Mouse (Mus musculus) liver, adult 2 months (tissue): ENCODE data around the gene Sphk2. TPM values are rescaled to one million over a fixed set of nuclear protein-coding genes. Genes with fewer than 3 reads are reported as not detected.

Source experiments
- DNase-seq: peaks from one replicate; pipeline ENCODE4 v3.0.0-alpha.2; 2011; ENCODE audit warnings: low read depth, low spot score; ENCODE audit errors: extremely low read depth
- H3K27ac ChIP-seq: fragments of 200-500 bp; replicated peaks from 2 replicates; pipeline ENCODE4 v1.5.1; 2012; ENCODE audit warnings: low read depth, mild to moderate bottlenecking, control low read depth, inconsistent platforms, low read length; ENCODE audit not compliant: insufficient read depth
- H3K27me3 ChIP-seq: fragments of 200-500 bp; 2 replicates; pipeline ENCODE4 v1.6.1; 2012; ENCODE audit warnings: mild to moderate bottlenecking, moderate library complexity, low read length, inconsistent platforms; ENCODE audit not compliant: control insufficient read depth, insufficient read depth
- H3K36me3 ChIP-seq: fragments of 200-500 bp; 2 replicates; pipeline ENCODE4 v1.6.1; 2012; ENCODE audit warnings: low read length, inconsistent platforms; ENCODE audit not compliant: control insufficient read depth, insufficient read depth
- H3K4me1 ChIP-seq: fragments of 200-500 bp; 2 replicates; pipeline ENCODE4 v1.6.1; 2011; ENCODE audit warnings: low read length; ENCODE audit not compliant: control insufficient read depth, insufficient read depth
- H3K4me3 ChIP-seq: fragments of 200-500 bp; 2 replicates; pipeline ENCODE4 v1.5.1; 2011; ENCODE audit warnings: low read depth, mild to moderate bottlenecking, control low read depth, low read length, moderate library complexity; ENCODE audit not compliant: insufficient read depth
- H3K79me2 ChIP-seq: fragments of 200-500 bp; 2 replicates; pipeline ENCODE4 v1.6.1; 2012; ENCODE audit warnings: inconsistent platforms, mild to moderate bottlenecking, low read length, moderate library complexity; ENCODE audit not compliant: control insufficient read depth, insufficient read depth
- H3K9ac ChIP-seq: fragments of 200-500 bp; 2 replicates; pipeline ENCODE4 v1.6.1; 2012; ENCODE audit warnings: low read depth, mild to moderate bottlenecking, control low read depth, inconsistent platforms, low read length
- CTCF ChIP-seq: fragments of 200-500 bp; IDR thresholded peaks from 2 replicates; pipeline ENCODE4 v1.5.1; 2011; ENCODE audit warnings: low read depth, low read length, control low read depth
- POLR2A ChIP-seq: fragments of 200-500 bp; IDR thresholded peaks from 2 replicates; pipeline ENCODE4 v1.6.1; 2011; ENCODE audit warnings: low read length, control low read depth; ENCODE audit not compliant: insufficient read depth; ENCODE audit errors: extremely low read depth
- WGBS: fragments of 180-500 bp; shearing (Covaris S2); methylation state at CpG from one replicate; pipeline ENCODE4 v1.1.7; 2018; 5-methylcytosine and 5-hydroxymethylcytosine counted together
- polyA plus RNA-seq: library from polyadenylated mRNA; depleted of rRNA; stranded (reverse); fragments of >200 nt; gene quantifications from 2 replicates; pipeline ENCODE4 v1.2.3, GENCODE M21; 2012
- total RNA-seq: library from RNA; depleted of rRNA; stranded (reverse); fragments of >200 nt; gene quantifications from 2 replicates; pipeline ENCODE4 v1.2.3, GENCODE M21; 2014

The Sphk2 gene
- total and polyA plus RNA-seq, 2 experiments = 13.4 to 80.1 TPM

DNA sequence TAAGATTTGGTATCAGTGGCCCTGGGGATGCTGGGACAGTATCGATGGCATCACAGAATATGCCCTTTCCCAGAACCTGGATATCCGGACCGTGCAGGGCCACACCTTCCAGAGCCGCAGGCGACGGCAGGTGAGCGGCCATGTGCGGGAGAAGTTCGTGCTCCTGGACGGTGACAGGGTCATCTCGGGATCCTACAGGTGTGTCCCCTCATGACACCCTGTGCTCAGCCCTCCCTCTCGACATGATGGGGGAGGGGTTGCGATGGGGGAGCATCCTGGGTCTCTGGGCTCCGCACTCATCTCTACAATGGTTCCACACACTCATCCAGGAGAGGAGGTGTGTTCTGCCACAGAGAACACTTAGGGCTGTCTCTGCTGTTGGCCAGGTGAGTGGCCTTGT lies 6.0 kb upstream of the Sphk2 start:
- Histone ChIP-seq H3K79me2 (no peaks in the 10 kb centered on the region), H3K27ac (no peak overlapping the region), H3K9ac (no peak overlapping the region), H3K36me3 (peaks cover 7% of the 10 kb centered on the region), H3K4me1 (peaks cover 8% of the 10 kb centered on the region), H3K4me3 (no peak overlapping the region), H3K27me3 (no peaks in the 10 kb centered on the region)
- DNase-seq = no peak
- WGBS = 94% methylated on average over 14 of the region's 14 CpGs
- TF ChIP-seq CTCF (no peak), POLR2A (no peak)

DNA sequence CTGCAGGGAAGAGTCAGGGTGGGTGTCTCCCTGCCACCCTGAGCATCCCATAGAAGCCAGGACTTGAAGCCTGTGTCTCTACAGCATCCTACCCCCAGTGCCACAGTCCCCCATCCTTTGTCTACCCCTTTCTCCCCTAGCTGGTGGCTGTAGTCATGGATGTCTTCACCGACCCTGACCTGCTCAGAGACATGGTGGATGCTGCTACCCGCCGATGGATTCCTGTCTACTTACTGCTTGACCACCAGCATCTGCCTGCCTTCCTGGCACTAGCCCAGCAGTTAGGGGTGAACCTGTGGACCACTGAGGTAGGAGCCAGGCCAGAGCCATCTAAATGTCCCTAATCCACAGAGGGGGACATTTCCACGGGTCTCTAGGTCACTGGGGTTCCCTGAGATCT lies 5.5 kb upstream of the Sphk2 start:
- Histone ChIP-seq H3K9ac (no peak overlapping the region), H3K36me3 (peaks cover 7% of the 10 kb centered on the region)
- WGBS = 93% methylated on average over 4 of the region's 4 CpGs

DNA sequence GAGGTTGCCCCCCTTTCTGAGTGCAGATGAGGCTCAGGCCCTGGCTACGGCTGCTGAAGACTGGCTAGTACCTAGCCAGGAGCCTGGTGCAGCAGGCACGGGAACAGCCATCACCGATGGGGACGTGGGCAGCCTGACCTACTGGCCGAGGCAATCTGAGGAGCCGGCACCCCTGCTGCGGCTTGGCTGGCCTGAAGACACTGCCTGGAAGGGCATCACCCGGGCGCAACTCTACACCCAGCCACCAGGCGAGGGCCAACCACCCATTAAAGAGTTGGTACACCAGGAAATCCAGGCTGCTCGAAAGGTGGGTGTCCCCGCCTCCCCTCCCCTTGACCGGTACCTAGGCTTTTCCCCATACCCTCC lies 4.5 kb upstream of the Sphk2 start:
- Histone ChIP-seq H3K27ac (no peak overlapping the region), H3K4me1 (peaks cover 9% of the 10 kb centered on the region), H3K79me2 (peaks cover 5% of the 10 kb centered on the region; the same call in 1 of the 2 replicates), H3K4me3 (no peak overlapping the region), H3K27me3 (no peaks in the 10 kb centered on the region), H3K9ac (no peak overlapping the region), H3K36me3 (peaks cover 7% of the 10 kb centered on the region)
- 91% methylated on average over 13 of the region's 13 CpGs for whole genome bisulfite sequencing
- no peak for DNase-seq
- TF ChIP-seq CTCF (no peak), POLR2A (no peak)

More for the DNA sequence above, 5.5 kb upstream of the Sphk2 start:
- TF ChIP-seq CTCF = no peak
- no peak for TF ChIP-seq POLR2A
- no peaks in the 10 kb centered on the region for H3K27me3 ChIP-seq
- DNase-seq = no peak
- peaks cover 9% of the 10 kb centered on the region for H3K4me1 ChIP-seq
- H3K4me3 ChIP-seq = no peak overlapping the region
- H3K79me2 ChIP-seq = peaks cover 2% of the 10 kb centered on the region; the same call in 1 of the 2 replicates
- H3K27ac ChIP-seq = no peak overlapping the region

DNA sequence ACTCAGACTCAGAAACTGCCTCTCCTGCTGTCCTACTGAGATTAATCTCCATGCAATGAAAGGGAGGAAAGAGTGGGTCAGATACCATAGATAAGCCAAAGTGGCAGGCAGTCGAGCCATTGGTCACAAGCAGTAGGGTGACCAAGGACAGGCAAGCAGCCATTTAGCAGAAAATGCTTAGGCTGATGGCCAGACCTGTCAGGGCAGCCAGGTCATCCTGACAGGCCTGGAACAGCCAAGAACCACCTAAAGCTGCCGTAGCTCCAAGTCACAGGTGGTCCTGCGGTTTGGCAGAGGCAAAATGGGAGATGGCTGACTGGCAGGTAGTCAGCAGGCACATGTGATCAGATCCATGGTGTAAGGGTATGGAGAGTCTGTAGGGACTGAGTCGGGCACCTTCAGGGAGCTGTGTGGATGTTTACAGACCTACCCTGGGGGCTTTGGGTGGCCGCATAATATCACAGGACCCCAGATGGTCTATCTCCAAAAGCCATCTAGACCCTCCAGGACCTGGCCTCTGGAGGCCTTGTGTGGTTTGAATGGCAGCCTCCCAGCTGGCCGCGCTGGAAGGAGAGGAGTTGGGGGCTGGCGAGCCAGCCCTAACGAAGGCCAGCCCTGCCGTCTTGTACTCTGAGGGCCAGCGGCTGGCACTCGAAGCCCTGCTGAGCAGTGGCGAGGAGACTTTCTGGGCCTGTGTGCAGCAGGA lies 4.0 kb upstream of the Sphk2 start:
- H3K27ac ChIP-seq = no peak overlapping the region
- H3K4me3 ChIP-seq = no peak overlapping the region
- peak; percentile 53 for DNase-seq
- peaks cover 5% of the 10 kb centered on the region; the same call in 1 of the 2 replicates for H3K79me2 ChIP-seq
- H3K9ac ChIP-seq = no peak overlapping the region
- H3K4me1 ChIP-seq = peaks cover 9% of the 10 kb centered on the region
- TF ChIP-seq POLR2A = no peak
- TF ChIP-seq CTCF = no peak
- 77% methylated on average over 13 of the region's 13 CpGs for WGBS
- no peaks in the 10 kb centered on the region for H3K27me3 ChIP-seq
- H3K36me3 ChIP-seq = peaks cover 7% of the 10 kb centered on the region

DNA sequence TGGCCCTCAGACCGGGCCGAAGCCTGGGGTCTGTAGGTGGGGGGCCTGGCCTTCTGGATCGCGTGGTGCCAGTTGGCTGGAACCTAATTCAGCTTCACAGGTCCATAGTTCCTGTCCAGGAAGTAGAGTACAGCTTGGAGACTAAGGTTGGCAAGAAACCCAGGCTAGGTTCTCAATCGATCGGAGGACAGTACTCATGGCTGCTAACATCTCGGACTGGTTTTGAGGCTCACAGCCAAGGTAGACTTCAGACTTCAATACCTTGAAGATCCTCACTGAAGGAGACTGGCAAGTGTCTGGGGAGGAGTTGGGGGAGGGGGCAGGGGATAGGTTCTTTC lies 3.4 kb upstream of the Sphk2 start:
- TF ChIP-seq CTCF = no peak
- no peak for TF ChIP-seq POLR2A
- H3K79me2 ChIP-seq = peaks cover 5% of the 10 kb centered on the region; the same call in 1 of the 2 replicates
- no peak overlapping the region for H3K27ac ChIP-seq
- no peak overlapping the region for H3K9ac ChIP-seq
- WGBS = 56% methylated on average over 7 of the region's 7 CpGs
- peaks cover 7% of the 10 kb centered on the region for H3K36me3 ChIP-seq
- DNase-seq = peak; percentile 39
- H3K27me3 ChIP-seq = no peaks in the 10 kb centered on the region
- peaks cover 12% of the 10 kb centered on the region for H3K4me1 ChIP-seq
- no peak overlapping the region for H3K4me3 ChIP-seq

DNA sequence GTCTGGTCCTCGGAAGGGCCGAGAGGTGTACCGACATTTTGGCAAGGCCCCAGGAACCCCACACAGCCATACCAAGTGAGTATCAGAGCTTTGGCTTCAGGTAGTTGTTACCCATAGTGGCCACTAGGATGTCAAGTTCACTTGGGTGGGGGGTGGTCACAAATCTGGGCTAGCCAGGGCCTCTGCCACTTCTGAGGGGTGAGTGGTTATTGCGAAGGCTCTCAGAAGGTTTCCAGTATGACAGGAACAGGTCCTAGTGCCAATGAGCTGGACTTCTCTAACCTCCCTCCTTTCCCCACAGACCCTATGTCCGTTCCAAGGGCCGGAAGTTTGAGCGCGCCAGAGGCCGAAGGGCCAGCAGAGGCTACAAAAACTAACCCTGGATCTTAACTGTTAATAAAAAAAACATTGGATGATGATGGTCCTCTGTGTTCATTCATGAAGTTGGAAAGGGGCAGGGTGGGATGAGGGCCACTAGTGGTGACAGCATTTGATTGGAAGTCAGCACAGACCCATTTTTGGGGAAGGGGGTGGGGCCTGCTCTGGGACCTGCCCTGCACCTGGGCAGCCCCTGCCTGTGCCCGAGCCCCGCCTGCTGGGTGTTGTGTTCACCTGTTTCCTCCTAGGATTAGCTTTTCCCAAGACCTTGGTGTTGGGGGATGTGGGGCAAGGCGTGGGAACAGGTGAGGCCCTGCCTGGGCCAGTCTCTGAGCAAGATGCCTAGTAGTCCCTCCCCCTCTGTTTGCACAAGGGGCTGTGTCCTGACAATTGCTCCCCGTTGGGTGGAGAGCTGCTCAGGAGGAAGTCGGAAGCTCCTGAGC lies 2.8 kb upstream of the Sphk2 start, which contains the start of gene Fam83e:
TSS of gene Fam83e (plus strand) at position 800 of the 821 bp plus-strand sequence.
- H3K9ac ChIP-seq = no peak within 1 kb of the TSS
- TF ChIP-seq CTCF = peak; percentile 18; the same call in 1 of the 2 replicates
- TF ChIP-seq POLR2A = no peak
- H3K36me3 ChIP-seq = peaks cover 7% of the 10 kb centered on the region
- peaks cover 17% of the 10 kb centered on the region for H3K4me1 ChIP-seq
- H3K27ac ChIP-seq = no peak within 1 kb of the TSS
- WGBS = 81% methylated on average over 14 of the region's 14 CpGs
- no peak for DNase-seq
- H3K4me3 ChIP-seq = no peak within 1 kb of the TSS
- H3K27me3 ChIP-seq = no peaks in the 10 kb centered on the region
- H3K79me2 ChIP-seq = peaks cover 5% of the 10 kb centered on the region; the same call in 1 of the 2 replicates
